In the genomic region with DNA sequence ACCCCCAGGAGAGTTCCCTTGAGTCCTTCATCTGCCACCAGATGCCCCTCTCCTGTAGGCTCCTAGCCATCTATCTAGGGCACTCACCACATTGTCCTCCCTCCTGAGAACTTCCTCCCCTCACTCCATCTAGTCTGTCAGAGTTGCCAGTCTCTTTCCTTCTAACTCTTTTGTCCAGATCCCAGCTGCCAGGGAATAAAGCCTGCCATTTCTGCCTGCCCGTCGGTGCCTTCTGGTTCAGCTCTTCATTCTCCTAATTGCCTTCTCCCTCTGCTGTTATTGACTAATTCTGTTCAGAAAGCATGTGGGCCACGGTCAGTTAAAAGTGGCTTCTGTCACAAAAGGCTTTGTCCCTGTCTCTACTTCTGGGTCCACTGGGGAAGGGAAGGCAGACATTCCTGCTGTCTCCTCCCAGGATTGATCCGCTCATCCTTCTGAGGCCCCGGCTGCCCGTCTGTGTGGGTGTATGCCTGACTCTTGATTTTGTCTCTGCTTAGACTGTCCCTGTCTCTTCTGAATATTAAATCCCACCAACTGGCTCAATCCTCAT, we compare ENCODE assay signal across 16 mouse cellular contexts.
DNase-seq lines count a peak whose midpoint lies in the region; ATAC-seq and TF ChIP-seq lines count a peak whose summit lies in the region.
"Had no signal": no experiment of that assay in that cellular context is flagged by ENCODE, and none has a peak within 500 bp of the region (broad histone marks: within the 10 kb centered on the region; RNA-seq: fewer than 3 reads in every experiment).

No protein-coding gene starts in this region.

- no peak; the same call in 1 of the 2 replicates for ATAC-seq in midbrain, postnatal 0 days (ENCODE audit: low FRiP score)
- ATAC-seq in forebrain, embryonic 13.5 days: peak; percentile 51; the same call in 1 of the 2 replicates
- ATAC-seq in midbrain, embryonic 11.5 days (ENCODE audit: low FRiP score): no peak
- ATAC-seq: intestine, embryonic 16.5 days had no signal

- no peak overlapping the region for H3K4me3 ChIP-seq in midbrain, embryonic 10.5 days
- H3K4me3 ChIP-seq in midbrain, postnatal 0 days (ENCODE audit: low read depth, low read length): no peak overlapping the region
- H3K4me3 ChIP-seq in forebrain, embryonic 13.5 days: no peak overlapping the region
- H3K4me3 ChIP-seq in midbrain, embryonic 11.5 days (ENCODE audit: low read depth, low read length): no peak overlapping the region
- H3K4me3 ChIP-seq: embryonic facial prominence, embryonic 12.5 days; heart, embryonic 12.5 days; limb, embryonic 12.5 days; liver, embryonic 13.5 days; megakaryocyte, embryonic 14.5 days had no signal

- H3K4me2 ChIP-seq in midbrain, postnatal 0 days (ENCODE audit: low read depth, low read length, poor library complexity, severe bottlenecking): no peak overlapping the region
- H3K4me2 ChIP-seq in forebrain, embryonic 13.5 days: no peak overlapping the region
- no peak overlapping the region for H3K4me2 ChIP-seq in midbrain, embryonic 11.5 days
- H3K4me2 ChIP-seq: embryonic facial prominence, embryonic 12.5 days; heart, embryonic 12.5 days; limb, embryonic 12.5 days; liver, embryonic 13.5 days had no signal

- peaks cover 24% of the 10 kb centered on the region for H3K4me1 ChIP-seq in midbrain, embryonic 10.5 days
- H3K4me1 ChIP-seq in midbrain, postnatal 0 days (ENCODE audit: insufficient read depth, low read length): no peaks in the 10 kb centered on the region
- peaks cover 36% of the 10 kb centered on the region for H3K4me1 ChIP-seq in forebrain, embryonic 13.5 days
- peaks cover 9% of the 10 kb centered on the region for H3K4me1 ChIP-seq in midbrain, embryonic 11.5 days (ENCODE audit: control insufficient read depth, insufficient read depth, low read length)
- H3K4me1 ChIP-seq: liver, embryonic 13.5 days; megakaryocyte, embryonic 14.5 days had no signal

- WGBS in midbrain, embryonic 10.5 days: 42% methylated on average over 6 of the region's 6 CpGs
- WGBS in midbrain, postnatal 0 days: 27% methylated on average over 6 of the region's 6 CpGs
- WGBS in forebrain, embryonic 13.5 days: 14% methylated on average over 6 of the region's 6 CpGs
- 37% methylated on average over 6 of the region's 6 CpGs for WGBS in midbrain, embryonic 11.5 days

- no peaks in the 10 kb centered on the region for H3K27me3 ChIP-seq in midbrain, embryonic 10.5 days (ENCODE audit: low read depth, poor library complexity, severe bottlenecking)
- no peaks in the 10 kb centered on the region for H3K27me3 ChIP-seq in midbrain, postnatal 0 days (ENCODE audit: insufficient read depth, low read length)
- no peaks in the 10 kb centered on the region for H3K27me3 ChIP-seq in forebrain, embryonic 13.5 days
- no peaks in the 10 kb centered on the region for H3K27me3 ChIP-seq in midbrain, embryonic 11.5 days (ENCODE audit: control insufficient read depth, insufficient read depth, low read length)
- H3K27me3 ChIP-seq: embryonic facial prominence, embryonic 12.5 days; liver, embryonic 13.5 days had no signal

- H3K27ac ChIP-seq in midbrain, embryonic 10.5 days (replicated peaks): peak overlapping the region; percentile 39
- no peak overlapping the region for H3K27ac ChIP-seq in midbrain, postnatal 0 days (ENCODE audit: low read depth, low read length)
- H3K27ac ChIP-seq in forebrain, embryonic 13.5 days: peak overlapping the region; percentile 36
- H3K27ac ChIP-seq in midbrain, embryonic 11.5 days (ENCODE audit: low read depth, low read length): peak overlapping the region; percentile 36
- H3K27ac ChIP-seq: embryonic facial prominence, embryonic 12.5 days; limb, embryonic 12.5 days; liver, embryonic 13.5 days had no signal

- no peak for TF ChIP-seq CTCF in midbrain, postnatal 0 days (IDR thresholded peaks at IDR 0.05)

- no peaks in the 10 kb centered on the region for H3K36me3 ChIP-seq in midbrain, embryonic 10.5 days
- H3K36me3 ChIP-seq in midbrain, postnatal 0 days (ENCODE audit: insufficient read depth, low read length): no peaks in the 10 kb centered on the region
- no peaks in the 10 kb centered on the region for H3K36me3 ChIP-seq in forebrain, embryonic 13.5 days (ENCODE audit: poor library complexity, severe bottlenecking)
- H3K36me3 ChIP-seq in midbrain, embryonic 11.5 days (ENCODE audit: control insufficient read depth, insufficient read depth, low read length): no peaks in the 10 kb centered on the region
- H3K36me3 ChIP-seq: embryonic facial prominence, embryonic 12.5 days; heart, embryonic 12.5 days; limb, embryonic 12.5 days; liver, embryonic 13.5 days had no signal

- no peak overlapping the region for H3K9ac ChIP-seq in midbrain, postnatal 0 days (replicated peaks; ENCODE audit: low read length, poor library complexity, severe bottlenecking)
- H3K9ac ChIP-seq in forebrain, embryonic 13.5 days: no peak overlapping the region
- no peak overlapping the region for H3K9ac ChIP-seq in midbrain, embryonic 11.5 days (ENCODE audit: low read length)
- H3K9ac ChIP-seq: embryonic facial prominence, embryonic 12.5 days; heart, embryonic 12.5 days; limb, embryonic 12.5 days; liver, embryonic 13.5 days had no signal

- no peak for DNase-seq in midbrain, embryonic 10.5 days (ENCODE audit: low spot score)
- no peak for DNase-seq in midbrain, postnatal 0 days (ENCODE audit: low spot score)
- DNase-seq in midbrain, embryonic 11.5 days (ENCODE audit: low spot score, missing footprints): no peak
- DNase-seq in adrenal gland, adult (ENCODE audit: inconsistent age in 2 of 2, low spot score in 1 of 2): no peak
- no peak for DNase-seq in kidney, adult 18-20 months
- no peak for DNase-seq in lung, adult 18-20 months
- DNase-seq: cerebellum, postnatal 25 days; heart, postnatal 36 days; liver, embryonic 13.5 days; right cerebral cortex, postnatal 25 days had no signal

- H3K9me3 ChIP-seq in midbrain, embryonic 10.5 days (replicated peaks): no peaks in the 10 kb centered on the region
- no peaks in the 10 kb centered on the region for H3K9me3 ChIP-seq in midbrain, postnatal 0 days (ENCODE audit: low read length)
- H3K9me3 ChIP-seq in forebrain, embryonic 13.5 days (replicated peaks): no peaks in the 10 kb centered on the region
- no peaks in the 10 kb centered on the region for H3K9me3 ChIP-seq in midbrain, embryonic 11.5 days (ENCODE audit: control insufficient read depth, low read length)
- H3K9me3 ChIP-seq: embryonic facial prominence, embryonic 12.5 days; heart, embryonic 12.5 days; limb, embryonic 12.5 days; liver, embryonic 13.5 days; megakaryocyte, embryonic 14.5 days had no signal
